Mouse (Mus musculus) stomach, postnatal 0 days (tissue): Measurements from ENCODE around the gene Camk2b.

ENCODE experiments used
- CTCF ChIP-seq: IDR thresholded peaks from 2 replicates; pipeline ENCODE4 v1.5.1; 2016; ENCODE audit warnings: antibody characterized with exemption, low read depth, mild to moderate bottlenecking, moderate library complexity
- EP300 ChIP-seq: optimal IDR thresholded peaks from 2 replicates; pipeline ENCODE3; 2016; ENCODE audit warnings: antibody characterized with exemption

DNA sequence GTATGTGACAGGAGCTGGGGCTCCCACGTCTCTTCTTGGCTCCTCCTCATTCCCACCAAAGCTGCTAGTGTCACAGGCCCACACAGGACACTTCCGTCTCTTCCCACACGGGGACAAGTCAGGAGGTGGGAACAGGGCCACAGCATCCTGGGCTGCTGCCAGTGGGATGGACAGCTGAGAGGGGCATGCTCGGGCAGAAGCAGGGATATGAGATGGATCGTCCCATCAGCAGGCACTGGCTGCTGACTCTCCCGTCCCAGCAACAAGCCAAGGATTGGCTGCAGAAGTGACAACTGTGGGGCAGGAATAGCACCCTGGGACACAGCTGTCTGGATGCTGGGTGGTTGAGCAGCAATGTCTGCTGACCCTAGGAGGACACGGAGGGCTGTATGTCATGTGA lies 29.0 kb downstream of the Camk2b start:
- no peak for TF ChIP-seq CTCF
- no peak for TF ChIP-seq EP300
